Mouse (Mus musculus): ENCODE data around the gene Zfyve9. TPM values are rescaled to one million over a fixed set of nuclear protein-coding genes. Genes with fewer than 3 reads are reported as not detected.
A peak's percentile ranks its signal among the peaks of the same experiment; 100 is the strongest.

Gene Zfyve9
- total and polyA plus RNA-seq, 3 experiments: 5.1 to 29.9 (median 25.2) TPM

DNA sequence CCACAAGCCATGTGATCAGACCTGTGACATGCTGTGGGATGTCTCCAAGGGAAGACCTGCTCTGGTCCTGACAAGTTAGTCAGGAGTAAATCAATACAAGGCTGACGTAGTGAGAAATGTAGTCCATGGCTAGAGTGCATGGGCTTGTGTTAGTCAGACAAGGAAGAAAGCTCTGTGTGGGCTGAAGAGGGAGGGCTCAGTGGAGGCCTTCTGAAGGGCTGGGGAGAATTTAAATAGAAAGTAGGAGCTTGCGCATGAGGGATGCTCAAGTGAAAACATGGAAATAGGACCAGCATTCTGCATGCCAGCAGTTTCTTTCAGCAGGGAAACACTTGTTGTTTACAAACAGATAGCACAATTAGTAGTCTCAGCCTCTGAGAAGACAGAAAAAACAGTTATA, 22.9 kb upstream of the Zfyve9 start:
- H3K9ac ChIP-seq (ENCODE audit: low read depth, low read length): no peak overlapping the region
- 94% methylated on average over 2 of the region's 2 CpGs for WGBS
- intact Hi-C loops (cut with DNase I): no loop called here

DNA sequence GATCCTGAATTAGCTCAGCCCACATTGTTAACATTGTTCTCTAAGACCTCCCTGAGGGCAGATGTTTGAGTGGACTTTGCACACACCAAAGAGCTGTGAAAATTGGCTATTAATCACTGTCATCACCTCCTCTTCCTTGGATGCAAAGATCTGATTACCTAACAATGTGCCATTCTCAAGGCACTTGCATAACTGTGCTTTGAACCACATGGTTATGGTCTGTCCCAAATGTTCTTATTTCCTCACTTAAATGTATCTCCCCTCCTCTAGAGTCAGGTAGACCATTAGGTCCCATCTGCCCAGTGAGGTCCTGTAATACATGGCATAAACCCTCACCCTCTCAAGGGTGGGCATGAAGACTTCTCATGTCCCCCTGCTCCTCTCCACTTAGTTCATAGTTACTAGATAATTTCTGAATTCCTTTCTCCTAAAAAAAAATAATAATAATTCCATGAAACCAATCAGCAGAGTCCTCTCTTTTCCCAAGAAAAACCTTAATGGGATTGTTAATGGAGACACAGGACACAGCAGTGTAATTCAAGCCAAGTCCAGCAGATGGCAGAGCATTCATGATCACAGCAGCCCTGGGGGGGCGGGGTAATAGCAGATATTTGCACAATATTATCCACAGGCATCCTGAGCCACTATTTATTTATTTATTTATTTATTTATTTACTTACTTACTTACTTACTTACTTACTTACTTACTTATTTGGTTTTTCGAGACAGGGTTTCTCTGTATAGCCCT, 17.7 kb upstream of the Zfyve9 start:
- 43% methylated on average over 2 of the region's 2 CpGs for WGBS
- peaks cover 7% of the 10 kb centered on the region for H3K4me1 ChIP-seq (ENCODE audit: control insufficient read depth, insufficient read depth, low read length)
- intact Hi-C loops (cut with DNase I): loop anchor here (1.0 to 5.0 kb wide), 3 partner anchors 49 to 178 kb away; partner anchors contain the start of genes A730015C16Rik and Kti12
- no peaks in the 10 kb centered on the region for H3K27me3 ChIP-seq (ENCODE audit: control insufficient read depth, insufficient read depth, low read length)
- no peak overlapping the region for H3K27ac ChIP-seq
- no peak overlapping the region for H3K4me3 ChIP-seq
- no peak overlapping the region for H3K9ac ChIP-seq (ENCODE audit: low read depth, low read length)
- DNase-seq: peak; percentile 69 to 80
- TF ChIP-seq CTCF (IDR thresholded peaks at IDR 0.05) (peak; percentile 87), POLR2A (IDR thresholded peaks at IDR 0.05; ENCODE audit: insufficient read depth, low read depth, low read length) (no peak), EP300 (IDR thresholded peaks at IDR 0.05; ENCODE audit: insufficient read depth, low read depth, low read length) (peak; percentile 68; the same call in 1 of the 2 replicates)
- no peaks in the 10 kb centered on the region for H3K79me2 ChIP-seq (replicated peaks; ENCODE audit: control insufficient read depth, insufficient read depth, low read length)
- peaks cover 7% of the 10 kb centered on the region for H3K36me3 ChIP-seq (ENCODE audit: control insufficient read depth, insufficient read depth, low read length)

More for the DNA sequence above, 22.9 kb upstream of the Zfyve9 start:
- H3K4me3 ChIP-seq: no peak overlapping the region
- H3K27ac ChIP-seq: no peak overlapping the region
- no peak for TF ChIP-seq CTCF (IDR thresholded peaks at IDR 0.05)
- no peak for TF ChIP-seq EP300 (IDR thresholded peaks at IDR 0.05; ENCODE audit: insufficient read depth, low read depth, low read length)
- TF ChIP-seq POLR2A (IDR thresholded peaks at IDR 0.05; ENCODE audit: insufficient read depth, low read depth, low read length): no peak
- no peak for DNase-seq
- peaks cover 1% of the 10 kb centered on the region for H3K4me1 ChIP-seq (ENCODE audit: control insufficient read depth, insufficient read depth, low read length)
- no peaks in the 10 kb centered on the region for H3K27me3 ChIP-seq (ENCODE audit: control insufficient read depth, insufficient read depth, low read length)
- no peaks in the 10 kb centered on the region for H3K36me3 ChIP-seq (ENCODE audit: control insufficient read depth, insufficient read depth, low read length)
- H3K79me2 ChIP-seq (replicated peaks; ENCODE audit: control insufficient read depth, insufficient read depth, low read length): no peaks in the 10 kb centered on the region

DNA sequence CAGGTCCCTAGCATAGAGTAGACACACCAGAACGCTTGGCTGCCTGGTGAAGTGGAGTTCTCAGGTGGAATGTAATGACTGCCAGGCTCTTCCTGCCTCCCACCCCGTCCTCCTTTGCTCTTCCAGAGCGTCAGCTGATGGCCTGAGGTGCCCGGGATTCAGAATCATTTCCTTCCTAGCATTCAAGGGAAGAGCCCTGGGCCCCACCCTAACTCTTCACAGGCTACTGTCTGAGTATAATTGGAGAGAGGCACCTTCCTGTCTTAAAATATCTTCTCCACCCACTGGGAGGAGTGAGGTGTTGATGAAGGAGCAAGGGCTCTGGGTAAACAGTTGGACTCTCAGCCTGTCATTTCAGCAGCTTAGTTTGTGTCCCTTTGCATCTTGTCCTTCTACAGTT, 16.1 kb upstream of the Zfyve9 start:
- H3K4me3 ChIP-seq: no peak overlapping the region
- 0 out of 2 replicates have a peak, but pooled peaks have one; percentile 16 for TF ChIP-seq EP300 (IDR thresholded peaks at IDR 0.05; ENCODE audit: insufficient read depth, low read depth, low read length)
- TF ChIP-seq CTCF (IDR thresholded peaks at IDR 0.05): no peak
- 0 out of 2 replicates have a peak, but pooled peaks have one; percentile 25 for TF ChIP-seq POLR2A (IDR thresholded peaks at IDR 0.05; ENCODE audit: insufficient read depth, low read depth, low read length)
- H3K9ac ChIP-seq (ENCODE audit: low read depth, low read length): no peak overlapping the region
- intact Hi-C loops (cut with DNase I): loop anchor here (5.0 kb wide), 2 partner anchors 51 to 99 kb away; partner anchors contain the start of genes A730015C16Rik and Kti12
- H3K79me2 ChIP-seq (replicated peaks; ENCODE audit: control insufficient read depth, insufficient read depth, low read length): no peaks in the 10 kb centered on the region
- DNase-seq: peak in 1 of 2 experiments; percentile 21
- peaks cover 6% of the 10 kb centered on the region for H3K4me1 ChIP-seq (ENCODE audit: control insufficient read depth, insufficient read depth, low read length)
- 29% methylated on average over 4 of the region's 4 CpGs for WGBS
- H3K36me3 ChIP-seq (ENCODE audit: control insufficient read depth, insufficient read depth, low read length): peaks cover 7% of the 10 kb centered on the region
- H3K27me3 ChIP-seq (ENCODE audit: control insufficient read depth, insufficient read depth, low read length): no peaks in the 10 kb centered on the region
- H3K27ac ChIP-seq: peak overlapping the region; percentile 36

DNA sequence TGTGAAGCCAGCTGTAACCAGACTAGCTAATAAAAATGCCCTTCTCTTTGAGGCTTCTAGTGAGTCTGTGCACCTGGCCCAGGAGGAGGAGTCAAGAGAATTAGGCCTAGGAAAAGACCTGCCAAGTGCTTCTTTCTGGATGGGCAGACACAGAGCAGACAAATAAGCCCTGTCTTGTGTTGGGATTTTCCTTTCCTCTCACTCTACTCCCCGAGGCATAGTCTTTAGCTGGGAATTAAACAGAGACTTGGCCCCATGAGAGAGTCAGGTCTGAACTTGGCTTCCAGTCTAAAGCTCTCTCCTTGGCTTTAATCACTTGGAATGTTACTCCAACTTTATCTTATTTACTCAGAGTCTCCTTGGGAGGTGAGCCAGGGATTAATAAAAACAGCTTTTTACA, 13.3 kb upstream of the Zfyve9 start:
- Histone ChIP-seq H3K9ac (ENCODE audit: low read depth, low read length) (no peak overlapping the region), H3K79me2 (replicated peaks; ENCODE audit: control insufficient read depth, insufficient read depth, low read length) (no peaks in the 10 kb centered on the region), H3K4me1 (ENCODE audit: control insufficient read depth, insufficient read depth, low read length) (peaks cover 6% of the 10 kb centered on the region), H3K36me3 (ENCODE audit: control insufficient read depth, insufficient read depth, low read length) (peaks cover 7% of the 10 kb centered on the region), H3K4me3 (no peak overlapping the region), H3K27me3 (ENCODE audit: control insufficient read depth, insufficient read depth, low read length) (no peaks in the 10 kb centered on the region), H3K27ac (no peak overlapping the region)
- whole genome bisulfite sequencing: 30% methylated on average over 1 of the region's 1 CpGs
- no peak for DNase-seq
- intact Hi-C loops (cut with DNase I): no loop called here
- no peak for TF ChIP-seq EP300 (IDR thresholded peaks at IDR 0.05; ENCODE audit: insufficient read depth, low read depth, low read length)
- TF ChIP-seq CTCF (IDR thresholded peaks at IDR 0.05): no peak
- no peak for TF ChIP-seq POLR2A (IDR thresholded peaks at IDR 0.05; ENCODE audit: insufficient read depth, low read depth, low read length)

DNA sequence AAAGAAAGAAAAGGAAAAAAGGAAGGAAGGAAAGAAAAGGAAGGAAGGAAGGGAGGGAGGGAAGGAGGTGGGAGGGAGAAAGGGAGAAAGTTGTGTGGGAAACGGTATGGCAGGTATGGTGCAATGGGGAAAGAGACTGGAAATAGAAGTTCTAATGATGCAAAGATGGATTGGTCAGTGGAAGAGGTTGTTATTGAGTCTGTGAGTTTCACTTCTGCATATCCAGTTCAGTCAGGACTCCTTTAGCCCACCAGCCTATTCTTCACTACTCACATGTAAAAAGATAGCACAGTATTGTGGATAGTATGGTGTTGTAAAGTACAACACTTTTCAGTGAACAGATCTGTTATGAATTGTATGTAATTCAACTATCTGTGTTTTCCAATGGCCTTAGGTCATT, 9.9 kb upstream of the Zfyve9 start:
- H3K4me1 ChIP-seq (ENCODE audit: control insufficient read depth, insufficient read depth, low read length): no peaks in the 10 kb centered on the region
- no peak overlapping the region for H3K27ac ChIP-seq
- DNase-seq: no peak
- no peak overlapping the region for H3K9ac ChIP-seq (ENCODE audit: low read depth, low read length)
- H3K79me2 ChIP-seq (replicated peaks; ENCODE audit: control insufficient read depth, insufficient read depth, low read length): no peaks in the 10 kb centered on the region
- no peak for TF ChIP-seq POLR2A (IDR thresholded peaks at IDR 0.05; ENCODE audit: insufficient read depth, low read depth, low read length)
- no peak for TF ChIP-seq CTCF (IDR thresholded peaks at IDR 0.05)
- TF ChIP-seq EP300 (IDR thresholded peaks at IDR 0.05; ENCODE audit: insufficient read depth, low read depth, low read length): no peak
- intact Hi-C loops (cut with DNase I): no loop called here
- H3K36me3 ChIP-seq (ENCODE audit: control insufficient read depth, insufficient read depth, low read length): no peaks in the 10 kb centered on the region
- 50% methylated on average over 1 of the region's 1 CpGs for whole genome bisulfite sequencing
- H3K27me3 ChIP-seq (ENCODE audit: control insufficient read depth, insufficient read depth, low read length): no peaks in the 10 kb centered on the region
- H3K4me3 ChIP-seq: no peak overlapping the region
